Mouse (Mus musculus): Measurements from ENCODE around the gene Schip1. TPM values are rescaled to one million over a fixed set of nuclear protein-coding genes. Genes with fewer than 3 reads are reported as not detected.

The Schip1 gene
- polyA plus RNA-seq, 1 experiment: 8.0 TPM

- no peak overlapping the region for H3K4me3 ChIP-seq (replicated peaks; ENCODE audit: control insufficient read depth, low read depth, low read length)
- H3K4me1 ChIP-seq (ENCODE audit: control insufficient read depth, insufficient read depth, low read length): no peaks in the 10 kb centered on the region
- 81% methylated on average over 3 of the region's 3 CpGs for WGBS
- no peak overlapping the region for H3K27ac ChIP-seq (ENCODE audit: control insufficient read depth, insufficient read depth, low read depth, low read length, poor library complexity)
- TF ChIP-seq CTCF (IDR thresholded peaks at IDR 0.05; ENCODE audit: control insufficient read depth, insufficient read depth, low read length) (no peak), POLR2A (IDR thresholded peaks at IDR 0.05; ENCODE audit: borderline replicate concordance, control insufficient read depth, low read depth, low read length) (no peak)
Observed at GRCm38 (mm10) chr3:68388023-68388422, 323.4 kb downstream of the Schip1 start.

GRCm38 (mm10) chr3:68393578-68393977 lies 329.0 kb downstream of the Schip1 start:
- H3K27ac ChIP-seq (ENCODE audit: control insufficient read depth, insufficient read depth, low read depth, low read length, poor library complexity): no peak overlapping the region
- no peak for TF ChIP-seq CTCF (IDR thresholded peaks at IDR 0.05; ENCODE audit: control insufficient read depth, insufficient read depth, low read length)
- no peak for TF ChIP-seq POLR2A (IDR thresholded peaks at IDR 0.05; ENCODE audit: borderline replicate concordance, control insufficient read depth, low read depth, low read length)
- 67% methylated on average over 2 of the region's 2 CpGs for WGBS
- no peak overlapping the region for H3K4me3 ChIP-seq (replicated peaks; ENCODE audit: control insufficient read depth, low read depth, low read length)
- H3K4me1 ChIP-seq (ENCODE audit: control insufficient read depth, insufficient read depth, low read length): no peaks in the 10 kb centered on the region

- Histone ChIP-seq H3K4me3 (replicated peaks; ENCODE audit: control insufficient read depth, low read depth, low read length) (no peak overlapping the region), H3K27ac (ENCODE audit: control insufficient read depth, insufficient read depth, low read depth, low read length, poor library complexity) (no peak overlapping the region), H3K4me1 (ENCODE audit: control insufficient read depth, insufficient read depth, low read length) (no peaks in the 10 kb centered on the region)
- TF ChIP-seq POLR2A (IDR thresholded peaks at IDR 0.05; ENCODE audit: borderline replicate concordance, control insufficient read depth, low read depth, low read length): no peak
- no peak for TF ChIP-seq CTCF (IDR thresholded peaks at IDR 0.05; ENCODE audit: control insufficient read depth, insufficient read depth, low read length)
- 78% methylated on average over 3 of the region's 3 CpGs for WGBS
Observed at GRCm38 (mm10) chr3:68398691-68399090, 334.1 kb downstream of the Schip1 start.

GRCm38 (mm10) chr3:68400121-68400520 lies 335.5 kb downstream of the Schip1 start:
- WGBS: 76% methylated on average over 7 of the region's 7 CpGs
- Histone ChIP-seq H3K4me3 (replicated peaks; ENCODE audit: control insufficient read depth, low read depth, low read length) (no peak overlapping the region), H3K4me1 (ENCODE audit: control insufficient read depth, insufficient read depth, low read length) (no peaks in the 10 kb centered on the region), H3K27ac (ENCODE audit: control insufficient read depth, insufficient read depth, low read depth, low read length, poor library complexity) (no peak overlapping the region)
- TF ChIP-seq CTCF (IDR thresholded peaks at IDR 0.05; ENCODE audit: control insufficient read depth, insufficient read depth, low read length): no peak
- no peak for TF ChIP-seq POLR2A (IDR thresholded peaks at IDR 0.05; ENCODE audit: borderline replicate concordance, control insufficient read depth, low read depth, low read length)

- H3K4me3 ChIP-seq (replicated peaks; ENCODE audit: control insufficient read depth, low read depth, low read length): no peak overlapping the region
- TF ChIP-seq POLR2A (IDR thresholded peaks at IDR 0.05; ENCODE audit: borderline replicate concordance, control insufficient read depth, low read depth, low read length) (no peak), CTCF (IDR thresholded peaks at IDR 0.05; ENCODE audit: control insufficient read depth, insufficient read depth, low read length) (no peak)
- 77% methylated on average over 4 of the region's 4 CpGs for WGBS
Observed at GRCm38 (mm10) chr3:68403343-68403742, 338.7 kb downstream of the Schip1 start.

GRCm38 (mm10) chr3:68403783-68404217 lies 339.2 kb downstream of the Schip1 start:
- WGBS: 42% methylated on average over 2 of the region's 2 CpGs
- TF ChIP-seq POLR2A (IDR thresholded peaks at IDR 0.05; ENCODE audit: borderline replicate concordance, control insufficient read depth, low read depth, low read length) (no peak), CTCF (IDR thresholded peaks at IDR 0.05; ENCODE audit: control insufficient read depth, insufficient read depth, low read length) (no peak)
- no peaks in the 10 kb centered on the region for H3K4me1 ChIP-seq (ENCODE audit: control insufficient read depth, insufficient read depth, low read length)
- H3K4me3 ChIP-seq (replicated peaks; ENCODE audit: control insufficient read depth, low read depth, low read length): no peak overlapping the region
- no peak overlapping the region for H3K27ac ChIP-seq (ENCODE audit: control insufficient read depth, insufficient read depth, low read depth, low read length, poor library complexity)

More at GRCm38 (mm10) chr3:68403343-68403742, 338.7 kb downstream of the Schip1 start:
- no peak overlapping the region for H3K27ac ChIP-seq (ENCODE audit: control insufficient read depth, insufficient read depth, low read depth, low read length, poor library complexity)
- H3K4me1 ChIP-seq (ENCODE audit: control insufficient read depth, insufficient read depth, low read length): no peaks in the 10 kb centered on the region

- no peak overlapping the region for H3K4me3 ChIP-seq (replicated peaks; ENCODE audit: control insufficient read depth, low read depth, low read length)
- 78% methylated on average over 5 of the region's 5 CpGs for whole genome bisulfite sequencing
- no peak overlapping the region for H3K27ac ChIP-seq (ENCODE audit: control insufficient read depth, insufficient read depth, low read depth, low read length, poor library complexity)
Observed at GRCm38 (mm10) chr3:68405724-68406123, 341.1 kb downstream of the Schip1 start.

GRCm38 (mm10) chr3:68412262-68412661 lies 347.7 kb downstream of the Schip1 start:
- H3K4me3 ChIP-seq (replicated peaks; ENCODE audit: control insufficient read depth, low read depth, low read length): no peak overlapping the region
- TF ChIP-seq POLR2A (IDR thresholded peaks at IDR 0.05; ENCODE audit: borderline replicate concordance, control insufficient read depth, low read depth, low read length): no peak
- no peak for TF ChIP-seq CTCF (IDR thresholded peaks at IDR 0.05; ENCODE audit: control insufficient read depth, insufficient read depth, low read length)
- H3K4me1 ChIP-seq (ENCODE audit: control insufficient read depth, insufficient read depth, low read length): no peaks in the 10 kb centered on the region
- 50% methylated on average over 3 of the region's 3 CpGs for WGBS
- H3K27ac ChIP-seq (ENCODE audit: control insufficient read depth, insufficient read depth, low read depth, low read length, poor library complexity): no peak overlapping the region

More at GRCm38 (mm10) chr3:68405724-68406123, 341.1 kb downstream of the Schip1 start:
- H3K4me1 ChIP-seq (ENCODE audit: control insufficient read depth, insufficient read depth, low read length): no peaks in the 10 kb centered on the region
- no peak for TF ChIP-seq POLR2A (IDR thresholded peaks at IDR 0.05; ENCODE audit: borderline replicate concordance, control insufficient read depth, low read depth, low read length)
- TF ChIP-seq CTCF (IDR thresholded peaks at IDR 0.05; ENCODE audit: control insufficient read depth, insufficient read depth, low read length): no peak

- Histone ChIP-seq H3K27ac (ENCODE audit: control insufficient read depth, insufficient read depth, low read depth, low read length, poor library complexity) (no peak overlapping the region), H3K4me1 (ENCODE audit: control insufficient read depth, insufficient read depth, low read length) (no peaks in the 10 kb centered on the region), H3K4me3 (replicated peaks; ENCODE audit: control insufficient read depth, low read depth, low read length) (no peak overlapping the region)
- 77% methylated on average over 4 of the region's 4 CpGs for WGBS
- TF ChIP-seq CTCF (IDR thresholded peaks at IDR 0.05; ENCODE audit: control insufficient read depth, insufficient read depth, low read length): no peak
- TF ChIP-seq POLR2A (IDR thresholded peaks at IDR 0.05; ENCODE audit: borderline replicate concordance, control insufficient read depth, low read depth, low read length): no peak
Observed at GRCm38 (mm10) chr3:68419792-68420191, 355.2 kb downstream of the Schip1 start.

All from bone marrow, adult 2 months (tissue).